Comparison of ENCODE assay signal across 23 mouse cellular contexts in the genomic region with DNA sequence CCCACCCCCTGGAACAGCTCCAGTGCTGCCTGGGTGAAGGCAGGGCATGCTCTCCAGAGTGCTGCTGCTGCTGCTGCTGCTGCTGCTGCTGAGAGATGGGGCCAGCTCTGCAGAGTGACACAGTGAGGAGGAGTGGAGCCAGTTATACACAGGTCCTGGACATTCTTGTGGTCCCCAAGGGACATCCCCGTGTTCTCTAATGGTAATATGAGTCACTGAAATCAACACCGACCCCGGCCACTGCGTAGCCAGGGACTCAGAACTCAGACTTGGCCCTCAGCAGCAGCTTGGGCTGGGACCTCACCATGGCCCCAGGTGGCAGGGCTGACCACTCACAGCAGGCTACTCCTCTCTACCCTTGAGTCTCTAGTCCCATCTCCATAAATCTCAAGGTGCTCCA. TPM values are rescaled to one million over a fixed set of nuclear protein-coding genes. Genes with fewer than 3 reads are reported as not detected.
DNase-seq lines count a peak whose midpoint lies in the region; ATAC-seq lines count a peak whose summit lies in the region.
"Had no signal": no experiment of that assay in that cellular context is flagged by ENCODE, and none has a peak within 500 bp of the region (broad histone marks: within the 10 kb centered on the region; RNA-seq: fewer than 3 reads in every experiment).

No protein-coding gene starts in this region.

- 0 out of 2 replicates have a peak, but pooled peaks cover 6% of the 10 kb centered on the region for H3K4me1 ChIP-seq in heart, embryonic 12.5 days (replicated peaks)
- 0 out of 2 replicates have a peak, but pooled peaks cover 8% of the 10 kb centered on the region for H3K4me1 ChIP-seq in neural tube, embryonic 12.5 days
- H3K4me1 ChIP-seq in neural tube, embryonic 15.5 days, result no peaks in the 10 kb centered on the region
- peaks cover 17% of the 10 kb centered on the region for H3K4me1 ChIP-seq in embryonic facial prominence, embryonic 12.5 days
- H3K4me1 ChIP-seq: midbrain, embryonic 15.5 days had no signal

- WGBS in heart, embryonic 12.5 days, result 48% methylated on average over 4 of the region's 4 CpGs
- WGBS in neural tube, embryonic 12.5 days, result 52% methylated on average over 4 of the region's 4 CpGs
- WGBS in neural tube, embryonic 15.5 days, result 76% methylated on average over 4 of the region's 4 CpGs
- 31% methylated on average over 4 of the region's 4 CpGs for WGBS in embryonic facial prominence, embryonic 12.5 days

- H3K4me3 ChIP-seq in heart, embryonic 12.5 days, result no peak overlapping the region
- H3K4me3 ChIP-seq in neural tube, embryonic 12.5 days, result no peak overlapping the region
- no peak overlapping the region for H3K4me3 ChIP-seq in neural tube, embryonic 15.5 days (replicated peaks)
- no peak overlapping the region for H3K4me3 ChIP-seq in embryonic facial prominence, embryonic 12.5 days
- H3K4me3 ChIP-seq: midbrain, embryonic 15.5 days had no signal

- intact Hi-C loops in heart, postnatal 25 days (cut with DNase I), result no loop called here

- no peak overlapping the region for H3K27ac ChIP-seq in heart, embryonic 12.5 days (ENCODE audit: poor library complexity, severe bottlenecking)
- H3K27ac ChIP-seq in neural tube, embryonic 12.5 days, result no peak overlapping the region
- no peak overlapping the region for H3K27ac ChIP-seq in neural tube, embryonic 15.5 days (replicated peaks)
- no peak overlapping the region for H3K27ac ChIP-seq in embryonic facial prominence, embryonic 12.5 days
- H3K27ac ChIP-seq: midbrain, embryonic 15.5 days; stomach, postnatal 0 days had no signal

- H3K36me3 ChIP-seq in heart, embryonic 12.5 days, result no peaks in the 10 kb centered on the region
- H3K36me3 ChIP-seq in neural tube, embryonic 12.5 days, result no peaks in the 10 kb centered on the region
- no peaks in the 10 kb centered on the region for H3K36me3 ChIP-seq in neural tube, embryonic 15.5 days
- H3K36me3 ChIP-seq in embryonic facial prominence, embryonic 12.5 days, result no peaks in the 10 kb centered on the region
- H3K36me3 ChIP-seq: midbrain, embryonic 15.5 days had no signal

- no peak overlapping the region for H3K4me2 ChIP-seq in heart, embryonic 12.5 days
- H3K4me2 ChIP-seq in neural tube, embryonic 12.5 days (replicated peaks), result no peak overlapping the region
- no peak overlapping the region for H3K4me2 ChIP-seq in neural tube, embryonic 15.5 days
- no peak overlapping the region for H3K4me2 ChIP-seq in embryonic facial prominence, embryonic 12.5 days (replicated peaks)
- H3K4me2 ChIP-seq: liver, embryonic 11.5 days; midbrain, embryonic 15.5 days had no signal

- H3K27me3 ChIP-seq in heart, embryonic 12.5 days (replicated peaks), result no peaks in the 10 kb centered on the region
- H3K27me3 ChIP-seq in neural tube, embryonic 12.5 days (replicated peaks), result no peaks in the 10 kb centered on the region
- no peaks in the 10 kb centered on the region for H3K27me3 ChIP-seq in neural tube, embryonic 15.5 days (replicated peaks)
- H3K27me3 ChIP-seq in embryonic facial prominence, embryonic 12.5 days, result no peaks in the 10 kb centered on the region
- H3K27me3 ChIP-seq: midbrain, embryonic 15.5 days had no signal

- no peak overlapping the region for H3K9ac ChIP-seq in heart, embryonic 12.5 days
- 0 out of 2 replicates have a peak overlapping the region, but pooled peaks have one; percentile 17 for H3K9ac ChIP-seq in neural tube, embryonic 12.5 days
- no peak overlapping the region for H3K9ac ChIP-seq in neural tube, embryonic 15.5 days (replicated peaks)
- no peak overlapping the region for H3K9ac ChIP-seq in embryonic facial prominence, embryonic 12.5 days
- H3K9ac ChIP-seq: midbrain, embryonic 15.5 days had no signal

- DNase-seq in heart, postnatal 25 days (ENCODE audit: low spot score), result no peak
- peak; percentile 53 for DNase-seq in mesoderm, embryonic 11.5 days (ENCODE audit: low read depth, low spot score)
- no peak for DNase-seq in right cerebral cortex, postnatal 25 days
- DNase-seq: adrenal gland, postnatal 14 days; B cell, adult 2 months; cerebellum, adult 11 months; cerebellum, postnatal 25 days; gastrocnemius, postnatal 10 days; heart, adult 18-20 months; kidney, adult 8-10 months; lung, adult 18-20 months; lung, postnatal 14 days; thymus, postnatal 14 days had no signal

- 0 out of 2 replicates have a peak, but pooled peaks cover 3% of the 10 kb centered on the region for H3K9me3 ChIP-seq in heart, embryonic 12.5 days (replicated peaks)
- no peaks in the 10 kb centered on the region for H3K9me3 ChIP-seq in neural tube, embryonic 12.5 days
- H3K9me3 ChIP-seq in neural tube, embryonic 15.5 days (replicated peaks), result no peaks in the 10 kb centered on the region
- no peaks in the 10 kb centered on the region for H3K9me3 ChIP-seq in embryonic facial prominence, embryonic 12.5 days
- H3K9me3 ChIP-seq: midbrain, embryonic 15.5 days had no signal

- ATAC-seq in heart, embryonic 12.5 days (ENCODE audit: insufficient number of reproducible peaks, low FRiP score), result 0 out of 2 replicates have a peak, but pooled peaks have one; percentile 18
- no peak for ATAC-seq in neural tube, embryonic 12.5 days (ENCODE audit: low FRiP score, low read depth)
- ATAC-seq in neural tube, embryonic 15.5 days (ENCODE audit: low FRiP score), result no peak
- 0 out of 2 replicates have a peak, but pooled peaks have one; percentile 35 for ATAC-seq in embryonic facial prominence, embryonic 12.5 days (ENCODE audit: insufficient number of reproducible peaks, insufficient read depth, low FRiP score, low TSS enrichment)
- no peak for ATAC-seq in megakaryocyte-erythroid progenitor cell, adult 5-6 weeks (replicated peaks; ENCODE audit: low FRiP score, low TSS enrichment, poor library complexity, severe bottlenecking)
- ATAC-seq: activated CD4-positive, CD25-positive, alpha-beta regulatory T cell, adult 4 months; inflammation-experienced regulatory T-cells, adult 6 months; midbrain, embryonic 15.5 days had no signal

RNA-seq across cellular contexts. Expression of a gene that starts 21.5 kb away (rescaled TPM):
- polyA plus RNA-seq in heart, embryonic 12.5 days (2016; fragmentation: Nextera tagmentation; extraction: Ambion mirVana), result 21.9 and 24.4 TPM in 2 replicates
- 10 to 100 TPM; 41.7 to 41.8 TPM for total RNA-seq in heart, postnatal 25 days (2021)
- polyA plus RNA-seq in neural tube, embryonic 12.5 days (2016; fragmentation: Nextera tagmentation; extraction: Ambion mirVana), result 22.0 and 22.6 TPM in 2 replicates
- polyA plus RNA-seq in neural tube, embryonic 15.5 days (2015; fragmentation: Nextera tagmentation; extraction: Ambion mirVana), result 13.0 and 15.5 TPM in 2 replicates
- 39.1 and 43.5 TPM in 2 replicates for polyA plus RNA-seq in embryonic facial prominence, embryonic 12.5 days (2016; fragmentation: Nextera tagmentation; extraction: Ambion mirVana)
- total RNA-seq in megakaryocyte-erythroid progenitor cell, adult 5-6 weeks (2014; fragmentation: Nextera tagmentation), result 45.4 and 47.2 TPM in 2 replicates
- total RNA-seq in megakaryocyte-erythroid progenitor cell, adult 5-6 weeks (2017), result 46.5 and 52.3 TPM in 2 replicates

Comparison
In these comparisons a context has a peak if more than half of its experiments do, and no peak if none do; other contexts are left out.
1. ATAC-seq: peak in heart, embryonic 12.5 days (single experiment) and embryonic facial prominence, embryonic 12.5 days (single experiment); none in neural tube, embryonic 12.5 days (single experiment), neural tube, embryonic 15.5 days (single experiment) and megakaryocyte-erythroid progenitor cell, adult 5-6 weeks (single experiment).